Mouse (Mus musculus) intestine, embryonic 14.5 days (tissue): Measurements from ENCODE around the gene Id3. TPM values are rescaled to one million over a fixed set of nuclear protein-coding genes. Genes with fewer than 3 reads are reported as not detected.

ENCODE experiments used
- ATAC-seq: fragments of 200-750 bp; cut with Nextera tagmentation; replicated peaks from 2 replicates; pipeline ENCODE4 v1.8.0; 2017; ENCODE audit warnings: low read depth, moderate number of reproducible peaks, moderate TSS enrichment, moderate library complexity; ENCODE audit not compliant: low FRiP score, low TSS enrichment
- DNase-seq: peaks from one replicate; pipeline ENCODE4 v3.0.0-alpha.2; 2018; ENCODE audit warnings: low spot score
- H3K27ac ChIP-seq: fragments of 300-500 bp; sonication (generic); 2 replicates; pipeline ENCODE4 v1.5.1; 2014; ENCODE audit warnings: low read depth, mild to moderate bottlenecking, control low read depth
- H3K27me3 ChIP-seq: fragments of 300-500 bp; sonication (generic); replicated peaks from 2 replicates; pipeline ENCODE4 v1.6.1; 2014; ENCODE audit warnings: low read length, control low read depth; ENCODE audit not compliant: control insufficient read depth, insufficient read depth
- H3K36me3 ChIP-seq: fragments of 300-500 bp; sonication (generic); 2 replicates; pipeline ENCODE4 v1.6.1; 2014; ENCODE audit warnings: low read length, control low read depth; ENCODE audit not compliant: control insufficient read depth, insufficient read depth
- H3K4me1 ChIP-seq: fragments of 300-500 bp; sonication (generic); replicated peaks from 2 replicates; pipeline ENCODE4 v1.6.1; 2014; ENCODE audit warnings: low read length, control low read depth, mixed read lengths; ENCODE audit not compliant: control insufficient read depth, insufficient read depth
- H3K4me2 ChIP-seq: fragments of 300-500 bp; sonication (generic); 2 replicates; pipeline ENCODE4 v1.6.1; 2014; ENCODE audit warnings: low read length
- H3K4me3 ChIP-seq: fragments of 300-500 bp; sonication (generic); 2 replicates; pipeline ENCODE4 v1.5.1; 2014; ENCODE audit warnings: low read depth, low read length, control low read depth, mixed read lengths
- H3K9ac ChIP-seq: fragments of 300-500 bp; sonication (generic); 2 replicates; pipeline ENCODE4 v1.6.1; 2014; ENCODE audit warnings: mild to moderate bottlenecking, low read length
- H3K9me3 ChIP-seq: fragments of 300-500 bp; sonication (generic); 2 replicates; pipeline ENCODE4 v1.6.1; 2016; ENCODE audit warnings: low read length, control low read depth; ENCODE audit not compliant: control insufficient read depth
- WGBS: fragments of 180-500 bp; shearing (Covaris S2); extraction: QIAGEN DNeasy Blood & Tissue Kit; methylation state at CpG from one replicate; pipeline ENCODE4 v1.1.7; 2014; 5-methylcytosine and 5-hydroxymethylcytosine counted together
- polyA plus RNA-seq: library from polyadenylated mRNA; unstranded; fragments of >200 nt; fragmentation: Nextera tagmentation; extraction: Ambion mirVana; gene quantifications from 2 replicates; pipeline ENCODE4 v1.2.1, GENCODE M21; 2014

The Id3 gene
- polyA plus RNA-seq, 1 experiment from 2014 or later: 325 TPM

DNA sequence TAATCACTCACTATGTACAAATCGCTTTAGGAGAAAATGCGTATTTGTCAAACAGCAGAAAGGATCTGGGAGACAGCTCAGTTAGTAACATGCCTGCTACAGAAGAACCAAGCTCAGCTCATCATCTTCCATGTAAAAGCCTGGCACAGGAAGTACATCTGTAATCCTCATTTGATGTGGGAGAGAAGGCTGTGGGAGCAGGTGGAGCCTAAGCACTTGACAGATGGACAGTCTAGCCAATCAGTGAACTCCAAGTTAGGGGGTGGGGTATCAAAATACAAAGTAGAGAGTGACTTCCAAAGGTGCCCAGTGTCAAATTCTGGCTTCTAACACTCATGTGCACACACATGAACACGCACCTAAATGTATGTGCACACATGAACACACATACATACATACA, 22.1 kb upstream of the Id3 start:
- no peak overlapping the region for H3K9ac ChIP-seq
- H3K4me3 ChIP-seq: no peak overlapping the region
- H3K27me3 ChIP-seq: no peaks in the 10 kb centered on the region
- DNase-seq (no peak), ATAC-seq (no peak)
- no peak overlapping the region for H3K4me2 ChIP-seq
- 93% methylated on average over 3 of the region's 3 CpGs for WGBS
- no peaks in the 10 kb centered on the region for H3K4me1 ChIP-seq
- H3K9me3 ChIP-seq: no peaks in the 10 kb centered on the region
- no peaks in the 10 kb centered on the region for H3K36me3 ChIP-seq
- no peak overlapping the region for H3K27ac ChIP-seq

DNA sequence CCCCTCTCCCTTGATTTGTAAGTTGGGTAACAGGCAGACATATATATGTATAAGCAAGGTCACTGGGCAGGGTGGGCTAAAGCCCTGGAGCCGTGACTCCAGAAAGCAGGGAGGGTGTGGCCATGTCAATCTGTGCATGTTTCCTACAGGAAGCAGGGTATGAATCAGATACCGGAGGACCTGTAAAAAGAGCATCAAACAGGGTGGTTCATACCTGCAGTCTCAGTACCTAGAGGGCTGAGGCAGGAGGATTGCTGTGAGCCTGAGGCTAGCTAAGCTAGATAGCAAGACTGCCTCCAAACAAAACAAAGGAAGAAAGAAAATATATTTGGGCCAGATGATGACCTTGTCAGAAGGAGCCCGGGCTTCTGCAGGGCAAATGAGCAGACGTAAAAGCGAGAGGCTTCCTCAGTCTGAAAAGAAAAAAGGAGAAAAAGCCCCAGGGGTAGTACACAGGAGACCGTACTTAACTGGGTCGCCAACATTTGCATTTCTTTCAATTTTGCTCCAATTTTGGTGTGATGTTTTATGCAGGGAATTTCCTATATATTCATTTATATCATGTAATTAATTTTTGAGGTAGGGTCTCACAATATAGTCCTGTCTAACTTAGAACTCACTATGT, 21.3 kb upstream of the Id3 start:
- DNase-seq (no peak), ATAC-seq (no peak)
- no peaks in the 10 kb centered on the region for H3K27me3 ChIP-seq
- WGBS: 87% methylated on average over 7 of the region's 7 CpGs
- no peaks in the 10 kb centered on the region for H3K9me3 ChIP-seq
- no peak overlapping the region for H3K9ac ChIP-seq
- no peaks in the 10 kb centered on the region for H3K36me3 ChIP-seq
- H3K4me3 ChIP-seq: no peak overlapping the region
- no peak overlapping the region for H3K4me2 ChIP-seq
- H3K27ac ChIP-seq: no peak overlapping the region
- no peaks in the 10 kb centered on the region for H3K4me1 ChIP-seq

DNA sequence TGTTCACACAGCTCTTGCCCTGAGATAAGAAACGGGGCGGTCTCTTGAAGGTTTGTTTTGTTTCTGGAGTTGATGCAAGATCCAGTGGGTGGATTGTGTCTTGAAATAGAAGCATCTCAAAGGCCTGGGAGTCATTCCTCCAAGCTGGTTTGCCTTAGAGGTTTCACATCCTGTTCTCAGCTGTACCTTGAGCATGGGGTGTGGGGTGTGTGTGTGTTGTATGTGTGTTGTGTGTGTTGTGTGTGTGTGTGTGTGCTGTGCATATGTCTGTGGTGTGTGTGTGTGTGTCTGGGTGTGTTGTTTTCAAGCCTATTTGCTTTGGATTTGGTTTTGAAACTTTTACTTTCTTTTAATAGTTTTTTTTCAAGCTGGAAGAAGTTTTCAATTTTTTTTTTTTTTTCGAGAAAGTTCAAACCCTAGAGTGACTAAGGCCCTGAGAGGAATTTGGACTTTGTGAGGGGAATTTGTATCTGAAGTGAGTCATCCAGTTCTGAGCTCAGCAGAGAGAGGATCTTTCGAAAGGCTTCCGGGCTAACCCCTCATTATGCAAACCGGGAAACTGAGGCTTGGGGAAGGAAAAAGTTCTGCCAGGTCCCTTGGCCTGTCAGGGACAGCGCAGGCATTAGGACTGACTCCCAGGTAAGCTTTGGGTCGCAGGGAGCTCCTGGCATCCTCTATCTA, 20.0 kb upstream of the Id3 start:
- H3K9ac ChIP-seq: no peak overlapping the region
- no peaks in the 10 kb centered on the region for H3K9me3 ChIP-seq
- H3K27me3 ChIP-seq: no peaks in the 10 kb centered on the region
- DNase-seq: no peak
- no peak for ATAC-seq
- no peaks in the 10 kb centered on the region for H3K4me1 ChIP-seq
- H3K36me3 ChIP-seq: no peaks in the 10 kb centered on the region
- H3K27ac ChIP-seq: no peak overlapping the region; the same call in 1 of the 2 replicates
- no peak overlapping the region for H3K4me2 ChIP-seq
- WGBS: 51% methylated on average over 8 of the region's 8 CpGs
- H3K4me3 ChIP-seq: no peak overlapping the region

DNA sequence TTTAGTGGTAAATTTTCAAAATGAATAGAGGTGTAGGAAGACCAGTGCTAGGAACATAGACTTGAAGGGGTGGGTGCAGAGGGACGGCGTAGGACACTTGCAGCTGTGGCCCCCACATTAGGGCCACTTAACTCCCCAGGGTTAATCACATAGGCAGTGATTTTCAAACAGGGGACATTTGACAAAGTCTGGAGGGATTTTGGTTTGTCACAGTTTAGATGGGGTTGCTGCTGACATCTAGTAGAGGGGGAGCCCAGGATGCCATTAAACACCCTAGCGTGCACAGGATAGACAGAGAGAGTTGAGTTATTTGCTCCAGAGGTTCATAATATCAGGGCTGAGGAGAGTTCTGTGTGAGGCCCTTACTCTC, 19.5 kb upstream of the Id3 start:
- no peaks in the 10 kb centered on the region for H3K27me3 ChIP-seq
- ATAC-seq (no peak), DNase-seq (no peak)
- H3K4me3 ChIP-seq: no peak overlapping the region
- H3K4me1 ChIP-seq: no peaks in the 10 kb centered on the region
- H3K36me3 ChIP-seq: no peaks in the 10 kb centered on the region
- H3K27ac ChIP-seq: no peak overlapping the region
- H3K4me2 ChIP-seq: no peak overlapping the region
- WGBS: 90% methylated on average over 3 of the region's 3 CpGs
- H3K9me3 ChIP-seq: no peaks in the 10 kb centered on the region
- no peak overlapping the region for H3K9ac ChIP-seq

DNA sequence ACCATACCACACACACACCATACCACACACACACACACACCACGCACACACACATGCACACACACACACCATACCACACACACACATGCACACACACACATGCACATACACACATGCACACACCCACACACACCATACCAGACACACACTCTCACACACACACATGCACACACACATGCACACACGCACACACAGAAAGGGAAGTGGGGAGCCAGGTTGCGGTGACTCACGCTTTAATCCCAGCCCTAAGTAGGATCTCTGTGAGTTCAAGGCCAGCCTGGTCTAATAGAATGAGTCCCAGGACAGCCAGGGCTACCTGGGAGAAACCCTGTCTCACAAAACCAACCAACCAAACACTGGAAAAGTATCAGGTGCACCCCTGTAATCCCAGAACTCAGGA, 18.7 kb upstream of the Id3 start:
- Histone ChIP-seq H3K9ac (no peak overlapping the region), H3K9me3 (no peaks in the 10 kb centered on the region), H3K36me3 (no peaks in the 10 kb centered on the region), H3K4me2 (no peak overlapping the region), H3K4me1 (no peaks in the 10 kb centered on the region), H3K27me3 (no peaks in the 10 kb centered on the region), H3K4me3 (no peak overlapping the region), H3K27ac (no peak overlapping the region)
- ATAC-seq (no peak), DNase-seq (no peak)
- WGBS: 95% methylated on average over 4 of the region's 4 CpGs

DNA sequence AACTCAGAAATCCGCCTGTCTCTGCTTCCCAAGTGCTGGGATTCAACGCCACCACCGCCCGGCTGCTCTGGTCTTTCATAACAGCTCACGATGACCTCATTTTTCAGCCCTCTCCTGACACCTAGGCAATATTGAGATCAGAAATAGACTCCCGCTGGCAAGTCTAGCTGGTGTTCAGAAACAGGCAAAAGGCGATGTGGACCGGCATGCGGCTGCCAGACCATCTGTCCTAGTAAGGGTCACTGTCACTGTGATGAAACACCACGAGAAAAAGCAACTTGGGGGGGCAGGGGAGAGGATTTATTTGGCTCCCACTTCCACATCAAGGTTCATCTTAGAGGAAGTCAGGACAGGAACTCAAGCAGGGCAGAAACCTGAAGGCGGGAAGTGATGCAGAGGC, 17.8 kb upstream of the Id3 start:
- DNase-seq: no peak
- Histone ChIP-seq H3K36me3 (no peaks in the 10 kb centered on the region), H3K9ac (no peak overlapping the region), H3K27me3 (no peaks in the 10 kb centered on the region), H3K27ac (no peak overlapping the region), H3K4me1 (no peaks in the 10 kb centered on the region), H3K4me2 (no peak overlapping the region), H3K9me3 (peaks cover 5% of the 10 kb centered on the region; the same call in 1 of the 2 replicates), H3K4me3 (no peak overlapping the region)
- 86% methylated on average over 11 of the region's 11 CpGs for WGBS
- no peak for ATAC-seq

DNA sequence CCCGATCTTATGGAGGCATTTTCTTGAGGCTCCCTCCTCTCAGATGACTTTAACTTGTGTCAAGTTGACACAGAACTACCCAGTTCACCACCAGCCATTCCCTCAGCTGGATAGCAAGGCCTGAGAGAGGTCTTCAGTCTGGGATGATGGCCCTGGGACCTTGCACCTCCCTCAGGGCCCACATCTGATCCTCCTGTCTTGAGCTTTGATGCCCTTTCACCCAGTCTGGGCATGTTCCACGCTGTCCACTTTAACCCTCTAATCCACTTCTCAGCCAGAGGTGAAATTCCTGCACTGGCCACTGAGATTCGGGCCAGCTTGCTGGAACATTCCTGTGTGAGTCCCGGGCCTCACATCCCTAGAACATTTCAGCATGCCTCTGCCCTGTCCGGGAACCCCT, 17.3 kb upstream of the Id3 start:
- Histone ChIP-seq H3K27ac (no peak overlapping the region), H3K9me3 (peaks cover 5% of the 10 kb centered on the region; the same call in 1 of the 2 replicates), H3K4me1 (no peaks in the 10 kb centered on the region), H3K36me3 (no peaks in the 10 kb centered on the region), H3K4me3 (no peak overlapping the region), H3K4me2 (no peak overlapping the region), H3K9ac (no peak overlapping the region), H3K27me3 (no peaks in the 10 kb centered on the region)
- no peak for ATAC-seq
- no peak for DNase-seq
- 74% methylated on average over 5 of the region's 5 CpGs for WGBS

DNA sequence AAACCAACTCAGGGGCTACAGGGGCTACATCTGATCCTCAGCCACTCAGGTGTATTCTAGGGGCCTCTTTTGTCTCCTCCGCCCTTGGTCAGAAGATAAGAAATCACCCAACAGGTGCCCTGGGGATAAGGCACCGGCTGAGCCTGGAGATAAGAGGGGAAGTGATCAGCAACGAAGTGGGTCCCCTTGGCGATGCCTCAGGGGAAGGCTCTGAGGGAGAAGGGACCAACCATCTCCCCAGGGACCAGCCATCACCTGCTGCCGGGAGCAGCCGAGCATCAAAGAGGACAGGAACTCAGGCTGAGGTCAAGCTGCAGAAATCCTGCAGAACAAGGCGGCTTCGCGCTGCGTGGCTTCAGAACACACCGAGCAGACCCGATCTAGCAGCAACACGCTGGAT, 15.6 kb upstream of the Id3 start:
- 55% methylated on average over 13 of the region's 13 CpGs for WGBS

DNA sequence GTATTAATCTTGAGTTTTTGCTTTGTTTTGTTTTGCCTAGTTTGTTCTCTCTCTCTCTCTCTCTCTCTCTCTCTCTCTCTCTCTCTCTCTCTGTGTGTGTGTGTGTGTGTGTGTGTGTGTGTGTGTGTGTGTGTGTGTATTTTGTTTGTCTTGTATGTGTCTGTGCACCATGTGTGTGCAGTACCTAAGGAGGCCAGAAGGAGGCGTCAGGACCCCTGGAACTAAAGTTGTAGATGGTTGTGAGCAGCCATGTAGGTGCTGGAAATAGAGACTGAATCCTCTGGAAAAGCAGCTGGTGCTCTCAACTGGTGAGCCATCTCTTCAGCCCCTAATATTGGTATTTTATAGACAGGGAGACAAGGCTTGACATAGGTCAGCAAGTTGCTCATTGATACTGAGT, 13.5 kb upstream of the Id3 start:
- ATAC-seq: no peak
- DNase-seq: no peak
- H3K27me3 ChIP-seq: no peaks in the 10 kb centered on the region
- peaks cover 5% of the 10 kb centered on the region; the same call in 1 of the 2 replicates for H3K9me3 ChIP-seq
- no peak overlapping the region for H3K27ac ChIP-seq
- H3K4me2 ChIP-seq: no peak overlapping the region
- H3K36me3 ChIP-seq: no peaks in the 10 kb centered on the region
- no peak overlapping the region for H3K4me3 ChIP-seq
- peaks cover 14% of the 10 kb centered on the region for H3K4me1 ChIP-seq
- H3K9ac ChIP-seq: no peak overlapping the region
- 87% methylated on average over 1 of the region's 1 CpGs for WGBS

More for the DNA sequence above, 15.6 kb upstream of the Id3 start:
- no peak overlapping the region for H3K27ac ChIP-seq
- ATAC-seq (no peak), DNase-seq (no peak)
- H3K4me1 ChIP-seq: no peaks in the 10 kb centered on the region
- H3K4me2 ChIP-seq: no peak overlapping the region
- H3K27me3 ChIP-seq: no peaks in the 10 kb centered on the region
- no peak overlapping the region for H3K4me3 ChIP-seq
- peaks cover 5% of the 10 kb centered on the region; the same call in 1 of the 2 replicates for H3K9me3 ChIP-seq
- no peaks in the 10 kb centered on the region for H3K36me3 ChIP-seq
- no peak overlapping the region for H3K9ac ChIP-seq
